Mouse (Mus musculus) hematopoietic stem cell, adult 5-6 weeks (primary cell): ENCODE results near the gene 1110017D15Rik. TPM values are rescaled to one million over a fixed set of nuclear protein-coding genes. Genes with fewer than 3 reads are reported as not detected.
"Not testable (repeated sequence)": the region's sequence is repeated elsewhere in the genome, so short reads cannot be mapped to it uniquely, and the experiment has no call there.

Source experiments
- ATAC-seq, 2 experiments: fragments of 125-278 bp in 1 of 2; replicated peaks in 1 of 2; 2 replicates each; pipeline ENCODE4 v1.8.0; 2016 to 2017; ENCODE audit warnings: inconsistent platforms in 2 of 2, mild to moderate bottlenecking in 2 of 2, moderate number of reproducible peaks in 2 of 2, low read depth in 1 of 2, moderate TSS enrichment in 1 of 2; ENCODE audit not compliant: low FRiP score in 2 of 2, poor library complexity in 2 of 2, severe bottlenecking in 2 of 2, insufficient read depth in 1 of 2, low TSS enrichment in 1 of 2
- total RNA-seq: library from RNA; stranded (forward); fragments of 172-1452, 232-1000 nt; gene quantifications from 2 replicates; pipeline ENCODE4 v1.2.3, GENCODE M21; 2017

1110017D15Rik gene
- total RNA-seq, 1 experiment from 2014 or later: not detected

- ATAC-seq: no peak
These were observed 51.9 kb downstream of the 1110017D15Rik start for GRCm38 (mm10) chr4:41465287-41465665.

- peak; percentile 97 to 98 for ATAC-seq
These were observed 52.5 kb downstream of the 1110017D15Rik start, which contains the start of the genes Kif24 and Nudt2 for GRCm38 (mm10) chr4:41464345-41465286. Gene Kif24 (minus strand): TSS chr4:41464887. Gene Nudt2 (plus strand): TSS chr4:41465151.

- not testable (repeated sequence) for ATAC-seq
These were observed 53.9 kb downstream of the 1110017D15Rik start for GRCm38 (mm10) chr4:41463051-41463738.

- no peak for ATAC-seq
These were observed 56.4 kb downstream of the 1110017D15Rik start for GRCm38 (mm10) chr4:41460690-41461089.

Other genes starting within 250 kb of the 1110017D15Rik start
- gene Ubap2, start 242.2 kb downstream of the 1110017D15Rik start, total RNA-seq: 21.9 and 30.1 TPM in 2 replicates
- gene Dcaf12, start 202.4 kb downstream of the 1110017D15Rik start, total RNA-seq: 25.5 and 35.0 TPM in 2 replicates
- 37.3 and 44.5 TPM in 2 replicates for gene Ubap1, start 168.3 kb downstream of the 1110017D15Rik start, total RNA-seq
- gene Kif24, start 52.4 kb downstream of the 1110017D15Rik start, total RNA-seq: 10.9 and 13.5 TPM in 2 replicates
- gene Nudt2, start 52.2 kb downstream of the 1110017D15Rik start, total RNA-seq: 26.6 and 29.1 TPM in 2 replicates
- gene AI464131, start 14.3 kb downstream of the 1110017D15Rik start, total RNA-seq: 0.20 TPM in 1 of 2 replicates, not detected in the other
- 1.3 and 2.2 TPM in 2 replicates for gene Fam219a, start 52.2 kb upstream of the 1110017D15Rik start, total RNA-seq
- gene Dnaic1, start 52.4 kb upstream of the 1110017D15Rik start, total RNA-seq: not detected in 2 replicates
- gene Enho, start 123.0 kb upstream of the 1110017D15Rik start, total RNA-seq: 1.0 and 2.3 TPM in 2 replicates
- gene Cntfr, start 179.8 kb upstream of the 1110017D15Rik start, total RNA-seq: not detected in 2 replicates
- 141 and 178 TPM in 2 replicates for gene Il11ra1, start 182.7 kb upstream of the 1110017D15Rik start, total RNA-seq
- 20.6 and 22.8 TPM in 2 replicates for gene Rpp25l, start 196.2 kb upstream of the 1110017D15Rik start, total RNA-seq
- gene Dctn3, start 205.8 kb upstream of the 1110017D15Rik start, total RNA-seq: 32.8 and 62.5 TPM in 2 replicates
- gene Arid3c, start 213.8 kb upstream of the 1110017D15Rik start, total RNA-seq: not detected in 2 replicates
- 45.2 and 55.0 TPM in 2 replicates for gene Galt, start 237.9 kb upstream of the 1110017D15Rik start, total RNA-seq
- 47.3 and 60.0 TPM in 2 replicates for gene Sigmar1, start 238.8 kb upstream of the 1110017D15Rik start, total RNA-seq